Mouse (Mus musculus) cortical plate, adult 2 months (tissue): ENCODE measurements around the gene Neo1. TPM values are rescaled to one million over a fixed set of nuclear protein-coding genes. Genes with fewer than 3 reads are reported as not detected.
A peak's percentile ranks its signal among the peaks of the same experiment; 100 is the strongest.

Experiments
- H3K27ac ChIP-seq: fragments of 200-500 bp; 2 replicates; pipeline ENCODE4 v1.5.1; 2012; ENCODE audit warnings: low read length, control low read depth, inconsistent platforms; ENCODE audit not compliant: insufficient read depth
- H3K4me1 ChIP-seq: fragments of 200-500 bp; 2 replicates; pipeline ENCODE4 v1.6.1; 2011; ENCODE audit warnings: low read length; ENCODE audit not compliant: control insufficient read depth, insufficient read depth
- H3K4me3 ChIP-seq: fragments of 200-500 bp; 2 replicates; pipeline ENCODE4 v1.5.1; 2011; ENCODE audit warnings: mild to moderate bottlenecking, low read length, control low read depth; ENCODE audit not compliant: insufficient read depth
- CTCF ChIP-seq: fragments of 200-500 bp; IDR thresholded peaks from 2 replicates; pipeline ENCODE4 v1.5.1; 2011; ENCODE audit warnings: mild to moderate bottlenecking, control low read depth, low read length; ENCODE audit not compliant: insufficient read depth; ENCODE audit errors: extremely low read depth
- POLR2A ChIP-seq: fragments of 200-500 bp; IDR thresholded peaks from 2 replicates; pipeline ENCODE4 v1.6.1; 2011; ENCODE audit warnings: mild to moderate bottlenecking, low read length, control low read depth; ENCODE audit not compliant: insufficient read depth; ENCODE audit errors: extremely low read depth
- polyA plus RNA-seq: library from polyadenylated mRNA; depleted of rRNA; stranded (reverse); fragments of >200 nt; gene quantifications from 2 replicates; pipeline ENCODE4 v1.2.3, GENCODE M21; 2012; rRNA removed

Gene Neo1
- 39.0 and 40.2 TPM in 2 replicates for polyA plus RNA-seq

DNA sequence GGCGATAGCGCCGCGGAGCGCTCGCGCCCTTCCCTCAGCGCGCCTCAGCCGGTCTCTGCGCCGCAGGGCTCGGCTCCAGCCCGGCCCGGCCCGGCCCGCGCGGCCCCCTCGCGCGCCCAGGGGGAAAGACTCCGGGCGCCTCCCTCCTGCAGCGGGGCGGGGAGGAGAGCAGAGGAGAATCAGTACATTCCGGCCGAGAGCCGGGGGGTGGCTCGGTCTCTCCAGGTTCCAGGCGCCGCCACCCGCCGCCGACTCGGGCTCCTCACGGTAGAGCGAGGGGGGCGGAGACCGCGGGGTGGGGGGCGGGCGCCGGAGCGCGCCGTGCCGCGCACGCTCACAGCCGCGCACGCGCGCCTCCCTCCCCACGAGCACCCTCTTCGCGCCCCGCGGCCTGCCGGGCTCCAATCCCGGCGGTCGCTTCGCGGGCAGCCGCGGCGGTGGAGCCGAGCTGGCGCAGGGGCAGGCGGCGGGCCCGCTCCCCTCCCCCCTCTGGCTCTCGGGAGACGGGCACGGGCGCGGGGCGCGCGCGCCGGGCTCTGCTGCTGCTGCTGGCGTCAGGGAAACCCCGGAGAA is at the start of gene Neo1:
Gene Neo1 (minus strand): TSS at position 283 of the 573 bp plus-strand sequence.
- TF ChIP-seq CTCF (no peak), POLR2A (no peak)
- H3K4me3 ChIP-seq, result peak within 1 kb of the TSS; percentile 63
- peak within 1 kb of the TSS; percentile 98 for H3K27ac ChIP-seq

DNA sequence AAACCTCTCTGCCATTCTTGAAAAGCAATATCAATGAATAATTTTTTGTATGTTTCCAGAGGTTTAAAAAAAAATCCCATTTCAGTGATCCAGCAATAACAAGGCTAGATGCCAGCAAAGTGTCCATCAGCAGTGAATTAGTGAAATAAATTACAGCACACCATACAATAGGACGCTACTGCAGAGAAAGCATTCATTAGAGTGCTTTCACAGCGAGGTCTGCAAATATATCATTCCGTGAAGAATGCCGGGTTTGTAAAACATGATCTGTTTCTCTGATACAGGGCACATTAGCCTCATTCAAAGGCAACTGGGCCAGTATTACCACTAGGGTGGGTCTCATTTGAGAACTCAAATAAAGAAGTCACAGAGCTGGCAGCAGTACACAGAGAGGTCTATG is 39.4 kb upstream of the Neo1 start:
- Histone ChIP-seq H3K4me3 (no peak overlapping the region), H3K27ac (no peak overlapping the region), H3K4me1 (peaks cover 5% of the 10 kb centered on the region)
- TF ChIP-seq CTCF, result no peak
- TF ChIP-seq POLR2A, result no peak

More for the DNA sequence above, at the start of gene Neo1:
- H3K4me1 ChIP-seq, result peaks cover 5% of the 10 kb centered on the region

DNA sequence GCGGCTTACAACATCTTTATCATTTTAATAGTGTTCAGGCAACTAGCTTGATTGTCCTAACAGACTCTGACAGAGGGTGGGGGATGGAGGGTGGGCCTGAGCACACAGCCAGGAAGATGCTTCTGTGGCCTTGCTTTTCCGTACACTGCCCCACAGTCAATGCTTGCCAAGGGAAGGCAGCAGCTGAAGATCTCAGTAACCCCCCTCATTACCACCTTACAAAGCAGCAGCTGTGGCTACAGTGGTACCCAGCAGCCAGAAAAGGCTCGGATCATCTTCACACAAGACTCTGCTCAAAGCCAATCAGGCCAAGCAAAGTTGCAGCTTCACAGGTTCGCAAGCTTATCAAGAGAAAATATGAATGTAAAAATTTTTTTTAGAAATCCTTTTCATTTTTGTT is 37.6 kb upstream of the Neo1 start:
- TF ChIP-seq POLR2A, result no peak
- no peak for TF ChIP-seq CTCF
- no peak overlapping the region for H3K27ac ChIP-seq
- H3K4me3 ChIP-seq, result no peak overlapping the region
- H3K4me1 ChIP-seq, result peaks cover 5% of the 10 kb centered on the region

DNA sequence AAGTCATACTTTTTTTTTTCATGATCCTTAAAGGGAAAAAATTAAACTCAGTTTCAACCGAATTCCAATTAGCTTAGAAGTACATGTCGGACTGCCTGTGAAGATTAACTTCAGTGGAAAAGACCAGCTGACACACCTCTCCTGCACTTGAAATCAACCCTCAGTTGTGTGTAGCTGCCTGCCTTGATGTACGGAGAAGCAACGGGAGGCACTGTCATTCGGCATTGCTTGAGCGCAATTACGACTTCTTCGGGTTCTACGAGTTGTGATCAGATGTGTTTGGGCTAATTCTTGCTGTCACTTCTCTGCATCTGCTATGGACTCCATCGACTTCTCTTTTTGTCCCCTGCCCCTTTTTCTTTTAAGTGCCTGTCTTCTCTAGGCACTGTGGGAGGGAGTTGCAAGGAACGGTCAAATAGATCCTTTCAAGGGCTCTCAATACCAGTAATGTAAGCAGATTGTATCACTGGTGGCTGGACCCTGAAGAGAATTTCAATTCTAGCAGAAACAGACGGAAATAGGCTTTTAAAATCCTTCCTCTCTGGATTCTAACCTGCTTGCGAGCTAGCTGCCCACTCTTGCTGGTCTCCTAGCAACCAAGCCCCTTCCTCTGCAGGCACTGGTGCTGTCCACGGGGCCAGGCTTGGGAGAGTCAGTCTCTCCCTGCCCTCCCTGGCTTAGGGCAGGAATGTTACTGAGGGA is 36.0 kb upstream of the Neo1 start:
- H3K4me3 ChIP-seq, result no peak overlapping the region
- TF ChIP-seq CTCF (no peak), POLR2A (no peak)
- H3K4me1 ChIP-seq, result peaks cover 5% of the 10 kb centered on the region
- no peak overlapping the region for H3K27ac ChIP-seq

DNA sequence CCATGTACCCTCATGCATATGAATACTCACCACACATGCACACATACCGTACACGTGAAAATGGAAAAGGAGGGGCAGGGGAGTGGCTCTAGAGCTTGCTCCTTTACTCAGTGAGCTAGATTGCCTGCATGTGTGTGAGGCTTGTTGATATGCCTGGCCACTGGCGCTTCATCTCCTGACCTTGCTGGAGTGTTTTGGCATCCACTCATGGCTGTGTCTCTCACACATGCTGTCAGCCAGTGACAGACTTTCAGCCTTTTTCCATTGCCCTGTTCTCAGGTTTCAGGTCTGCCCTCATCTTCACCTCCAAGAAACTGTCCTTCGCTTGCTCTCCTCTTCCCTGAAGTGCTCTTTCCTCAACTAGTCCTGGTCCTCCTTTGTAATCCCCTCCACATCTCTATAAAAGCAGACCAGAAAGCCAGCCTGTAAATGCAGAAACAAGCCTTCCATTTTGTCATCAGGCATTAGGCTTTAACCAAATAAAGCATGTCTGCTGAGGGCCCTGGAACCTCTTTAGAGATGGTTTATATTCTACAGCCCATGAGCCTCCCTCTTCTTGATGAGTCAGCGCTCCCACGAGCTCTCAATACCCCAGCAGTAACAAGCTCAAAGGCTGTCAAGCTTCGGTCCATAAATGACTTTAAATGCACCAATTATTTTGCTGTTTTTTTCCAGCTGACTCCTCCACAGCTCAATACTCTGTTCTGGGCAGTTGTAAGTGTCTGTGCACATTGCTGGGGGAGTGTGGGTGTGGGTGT is 35.2 kb upstream of the Neo1 start:
- H3K4me1 ChIP-seq, result peaks cover 5% of the 10 kb centered on the region
- TF ChIP-seq CTCF, result no peak
- no peak for TF ChIP-seq POLR2A
- no peak overlapping the region for H3K27ac ChIP-seq
- no peak overlapping the region for H3K4me3 ChIP-seq

DNA sequence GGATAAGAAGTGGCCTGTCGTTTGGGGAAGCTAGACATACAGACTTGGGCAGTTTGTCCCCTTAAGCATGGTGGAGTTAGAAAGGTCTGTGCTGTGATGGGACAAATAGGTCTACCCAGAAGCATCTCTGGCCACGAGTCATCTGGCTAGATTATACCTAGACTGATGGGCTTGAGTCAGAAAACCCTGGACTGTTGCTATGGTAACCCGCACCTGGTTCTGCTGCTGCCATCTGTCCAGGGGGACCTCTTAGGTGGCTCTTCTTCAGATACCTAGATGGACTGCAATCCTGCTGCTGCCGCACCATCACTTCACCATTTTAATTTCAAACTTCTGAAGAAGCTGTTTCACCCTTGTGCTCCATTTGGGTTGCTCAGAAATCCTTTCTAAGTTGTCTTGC is 34.0 kb upstream of the Neo1 start:
- TF ChIP-seq POLR2A, result no peak
- no peak for TF ChIP-seq CTCF
- Histone ChIP-seq H3K4me1 (peaks cover 5% of the 10 kb centered on the region), H3K27ac (no peak overlapping the region), H3K4me3 (no peak overlapping the region)

DNA sequence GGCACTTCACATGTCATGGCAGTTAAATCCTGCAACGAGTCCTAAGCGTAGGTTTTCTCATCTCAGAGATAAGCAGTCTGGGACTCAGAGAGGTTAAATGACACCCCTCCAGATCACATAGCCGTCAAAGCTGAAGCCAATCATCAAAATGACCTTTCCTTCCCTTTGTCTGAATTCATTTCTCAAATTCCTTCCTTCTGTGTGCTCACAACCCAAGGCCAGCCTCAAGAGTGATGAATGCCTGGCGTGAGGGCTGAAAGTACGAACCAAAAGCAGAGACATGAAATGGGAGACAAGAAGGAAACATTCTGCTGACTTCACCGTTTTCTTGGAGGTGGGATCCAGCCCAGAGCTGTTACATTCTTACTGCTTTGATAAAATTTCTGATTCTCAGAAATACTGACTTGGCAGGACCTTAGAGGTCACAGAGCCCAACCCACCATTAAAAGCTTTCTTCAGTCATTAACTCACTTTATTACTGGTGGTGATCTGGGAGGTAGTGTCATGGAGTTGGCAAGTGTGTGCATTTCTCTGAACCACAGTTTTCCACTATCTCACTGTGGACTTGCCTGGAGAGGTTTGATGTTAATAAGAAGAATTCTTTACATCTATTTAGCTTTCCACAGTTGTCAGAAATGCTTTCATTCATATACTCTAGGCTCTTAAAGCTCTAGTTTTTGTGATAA is 29.5 kb upstream of the Neo1 start:
- TF ChIP-seq CTCF (no peak), POLR2A (no peak)
- Histone ChIP-seq H3K4me3 (no peak overlapping the region), H3K4me1 (no peaks in the 10 kb centered on the region), H3K27ac (no peak overlapping the region)

DNA sequence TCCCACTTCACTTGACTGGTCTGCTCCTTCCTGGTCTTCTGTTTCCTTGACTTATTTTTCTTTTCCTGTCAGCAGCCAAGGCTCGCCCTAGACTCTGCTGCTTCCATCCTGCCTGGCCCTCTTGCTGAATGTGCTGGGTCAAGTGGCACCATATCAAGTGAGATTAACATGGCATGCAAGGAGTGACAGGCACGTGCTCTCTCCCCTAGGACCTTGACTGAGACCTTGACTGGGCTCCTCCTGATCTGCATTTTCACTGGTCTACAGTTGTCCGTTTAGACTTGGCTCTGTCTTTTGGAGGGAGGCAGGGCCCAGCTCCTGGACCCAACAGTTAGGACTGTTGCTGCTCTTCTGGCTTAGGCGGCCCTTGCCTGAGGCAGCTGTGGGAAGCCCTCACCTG is 26.2 kb upstream of the Neo1 start:
- TF ChIP-seq CTCF (no peak), POLR2A (no peak)
- H3K4me3 ChIP-seq, result no peak overlapping the region
- H3K4me1 ChIP-seq, result no peaks in the 10 kb centered on the region
- no peak overlapping the region for H3K27ac ChIP-seq

DNA sequence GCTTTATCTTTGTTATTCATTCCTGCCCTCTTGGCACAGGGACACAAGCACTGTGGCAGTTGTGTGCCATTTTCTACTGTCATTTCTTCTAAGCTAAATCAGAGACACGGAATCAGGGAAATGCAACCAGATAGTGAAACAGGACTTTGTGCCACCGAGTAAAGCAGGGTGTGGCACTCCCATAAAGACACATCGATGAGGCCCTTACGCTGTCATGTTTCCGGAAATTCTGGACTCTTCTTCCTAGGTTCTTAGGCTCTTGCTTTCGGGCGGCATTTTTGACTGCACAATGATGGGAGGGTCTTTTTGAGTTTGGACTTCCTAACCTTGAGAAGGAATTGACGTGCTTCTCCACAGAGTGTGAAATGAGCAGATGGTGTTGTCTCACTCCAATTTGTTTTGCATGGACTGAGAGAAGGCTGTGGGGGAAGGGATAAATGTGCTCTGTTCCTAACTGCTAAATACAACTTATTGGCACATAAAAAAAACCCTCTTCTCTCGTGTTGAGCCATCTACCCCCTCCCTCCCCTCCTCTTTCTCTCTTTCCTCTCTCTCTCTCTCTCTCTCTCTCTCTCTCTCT is 23.9 kb upstream of the Neo1 start:
- no peak for TF ChIP-seq POLR2A
- no peak for TF ChIP-seq CTCF
- H3K4me3 ChIP-seq, result no peak overlapping the region
- no peak overlapping the region for H3K27ac ChIP-seq
- no peaks in the 10 kb centered on the region for H3K4me1 ChIP-seq
